ENCODE assay signal across 8 mouse cellular contexts in the genomic region with DNA sequence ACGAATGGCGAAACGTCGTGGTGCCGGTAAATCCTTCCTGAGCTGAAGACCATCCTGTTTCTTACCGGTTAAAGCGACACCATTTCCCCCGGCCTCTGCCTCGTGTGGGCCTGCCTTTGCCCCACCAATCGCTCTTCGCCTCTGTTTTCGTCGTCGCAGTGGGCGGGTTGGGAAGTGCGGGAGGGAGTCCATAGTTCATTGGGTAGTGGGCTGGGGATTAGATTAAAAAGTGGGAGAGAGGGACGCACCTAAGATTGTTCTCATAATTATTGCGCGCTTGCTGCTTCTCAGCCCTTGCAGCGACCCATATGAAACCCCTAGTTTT. TPM values are rescaled to one million over a fixed set of nuclear protein-coding genes. Genes with fewer than 3 reads are reported as not detected.
DNase-seq lines count a peak whose midpoint lies in the region; ATAC-seq and TF ChIP-seq lines count a peak whose summit lies in the region.

No protein-coding gene starts in this region.

- peak; percentile 58 for ATAC-seq in embryonic facial prominence, embryonic 11.5 days (replicated peaks; ENCODE audit: insufficient number of reproducible peaks, low FRiP score, low TSS enrichment, low read depth)
- ATAC-seq in intestine, postnatal 0 days, result peak; percentile 37
- ATAC-seq in liver, embryonic 12.5 days, result peak; percentile 57
- peak; percentile 54 for ATAC-seq in midbrain, embryonic 16.5 days

- WGBS in embryonic facial prominence, embryonic 11.5 days, result 13% methylated on average over 20 of the region's 20 CpGs
- 18% methylated on average over 20 of the region's 20 CpGs for WGBS in intestine, postnatal 0 days
- 8% methylated on average over 20 of the region's 20 CpGs for WGBS in liver, embryonic 12.5 days (ENCODE audit: insufficient replicate concordance)
- 19% methylated on average over 20 of the region's 20 CpGs for WGBS in midbrain, embryonic 16.5 days

- H3K27me3 ChIP-seq in embryonic facial prominence, embryonic 11.5 days (ENCODE audit: control insufficient read depth, insufficient read depth, low read length), result no peaks in the 10 kb centered on the region
- H3K27me3 ChIP-seq in intestine, postnatal 0 days (replicated peaks; ENCODE audit: control insufficient read depth, insufficient read depth, low read length), result no peaks in the 10 kb centered on the region
- 0 out of 2 replicates have a peak, but pooled peaks cover 5% of the 10 kb centered on the region for H3K27me3 ChIP-seq in liver, embryonic 12.5 days (replicated peaks)
- no peaks in the 10 kb centered on the region for H3K27me3 ChIP-seq in midbrain, embryonic 16.5 days (ENCODE audit: control insufficient read depth, insufficient read depth, low read depth, low read length)

- H3K4me3 ChIP-seq in embryonic facial prominence, embryonic 11.5 days (ENCODE audit: low read depth, low read length), result peak overlapping the region; percentile 53
- H3K4me3 ChIP-seq in intestine, postnatal 0 days (ENCODE audit: low read depth, low read length), result peak overlapping the region; percentile 59
- H3K4me3 ChIP-seq in liver, embryonic 12.5 days, result peak overlapping the region; percentile 68
- H3K4me3 ChIP-seq in midbrain, embryonic 16.5 days (ENCODE audit: low read depth, low read length), result peak overlapping the region; percentile 52

- H3K36me3 ChIP-seq in embryonic facial prominence, embryonic 11.5 days (replicated peaks; ENCODE audit: control insufficient read depth, insufficient read depth, low read depth, low read length), result no peaks in the 10 kb centered on the region
- H3K36me3 ChIP-seq in intestine, postnatal 0 days (ENCODE audit: control insufficient read depth, insufficient read depth), result no peaks in the 10 kb centered on the region
- peaks cover 5% of the 10 kb centered on the region; the same call in 1 of the 2 replicates for H3K36me3 ChIP-seq in liver, embryonic 12.5 days
- H3K36me3 ChIP-seq in midbrain, embryonic 16.5 days (ENCODE audit: control insufficient read depth, insufficient read depth, low read length), result no peaks in the 10 kb centered on the region

- TF ChIP-seq CTCF in intestine, postnatal 0 days (IDR thresholded peaks at IDR 0.05; ENCODE audit: low read depth), result no peak

- H3K4me2 ChIP-seq in embryonic facial prominence, embryonic 11.5 days (ENCODE audit: low read depth, low read length), result peak overlapping the region; percentile 45; the same call in 1 of the 2 replicates
- peak overlapping the region; percentile 64 for H3K4me2 ChIP-seq in intestine, postnatal 0 days (replicated peaks; ENCODE audit: low read depth)
- H3K4me2 ChIP-seq in liver, embryonic 12.5 days, result peak overlapping the region; percentile 77
- H3K4me2 ChIP-seq in midbrain, embryonic 16.5 days (ENCODE audit: low read length), result peak overlapping the region; percentile 69

- peak; percentile 33 for DNase-seq in urinary bladder, adult 2 months (ENCODE audit: low spot score)
- no peak for DNase-seq in urinary bladder, postnatal 14 days (ENCODE audit: low spot score)
- peak; percentile 65 for DNase-seq in embryonic facial prominence, embryonic 11.5 days (ENCODE audit: low spot score)
- peak; percentile 55 to 64 for DNase-seq in heart, adult 18-20 months
- peak; percentile 26 to 45 for DNase-seq in thymus, postnatal 10 days (ENCODE audit: low spot score in 2 of 2)

- peak overlapping the region; percentile 85 for H3K27ac ChIP-seq in embryonic facial prominence, embryonic 11.5 days (replicated peaks; ENCODE audit: low read depth, low read length)
- H3K27ac ChIP-seq in intestine, postnatal 0 days (ENCODE audit: low read depth, low read length), result peak overlapping the region; percentile 92
- H3K27ac ChIP-seq in liver, embryonic 12.5 days, result peak overlapping the region; percentile 93
- H3K27ac ChIP-seq in midbrain, embryonic 16.5 days (ENCODE audit: low read length), result peak overlapping the region; percentile 92

- H3K4me1 ChIP-seq in embryonic facial prominence, embryonic 11.5 days (ENCODE audit: control insufficient read depth, insufficient read depth, low read length), result no peaks in the 10 kb centered on the region
- no peaks in the 10 kb centered on the region for H3K4me1 ChIP-seq in intestine, postnatal 0 days (replicated peaks; ENCODE audit: control insufficient read depth, insufficient read depth, low read length)
- H3K4me1 ChIP-seq in liver, embryonic 12.5 days, result peaks cover 8% of the 10 kb centered on the region
- H3K4me1 ChIP-seq in midbrain, embryonic 16.5 days (ENCODE audit: control insufficient read depth, insufficient read depth, low read length), result peaks cover 5% of the 10 kb centered on the region

- peak overlapping the region; percentile 64 for H3K9ac ChIP-seq in embryonic facial prominence, embryonic 11.5 days (replicated peaks; ENCODE audit: low read length)
- peak overlapping the region; percentile 71 for H3K9ac ChIP-seq in intestine, postnatal 0 days (ENCODE audit: low read depth, low read length)
- H3K9ac ChIP-seq in liver, embryonic 12.5 days, result peak overlapping the region; percentile 77
- peak overlapping the region; percentile 55 for H3K9ac ChIP-seq in midbrain, embryonic 16.5 days (ENCODE audit: low read depth, low read length)

- no peaks in the 10 kb centered on the region for H3K9me3 ChIP-seq in embryonic facial prominence, embryonic 11.5 days (replicated peaks; ENCODE audit: control insufficient read depth, low read length)
- no peaks in the 10 kb centered on the region for H3K9me3 ChIP-seq in intestine, postnatal 0 days (ENCODE audit: control insufficient read depth)
- H3K9me3 ChIP-seq in liver, embryonic 12.5 days (replicated peaks), result no peaks in the 10 kb centered on the region
- no peaks in the 10 kb centered on the region for H3K9me3 ChIP-seq in midbrain, embryonic 16.5 days (replicated peaks; ENCODE audit: control insufficient read depth, low read length, poor library complexity, severe bottlenecking)

RNA-seq across cellular contexts. Expression of gene Huwe1, which starts 3.1 kb away (rescaled TPM):
- 67.9 and 77.9 TPM in 2 replicates for polyA plus RNA-seq in urinary bladder, adult 2 months (2012; rRNA removed)
- polyA plus RNA-seq in embryonic facial prominence, embryonic 11.5 days (2014; fragmentation: Nextera tagmentation; extraction: Ambion mirVana), result 56.8 and 67.6 TPM in 2 replicates
- 100 to 1,000 TPM; 164 to 165 TPM for total RNA-seq in heart, adult 18-20 months (2021)
- 11.6 and 12.5 TPM in 2 replicates for polyA plus RNA-seq in intestine, postnatal 0 days (2015; fragmentation: Nextera tagmentation; extraction: Ambion mirVana)
- polyA plus RNA-seq in liver, embryonic 12.5 days (2016; fragmentation: Nextera tagmentation; extraction: Ambion mirVana), result 25.7 and 26.0 TPM in 2 replicates
- polyA plus RNA-seq in midbrain, embryonic 16.5 days (2015; fragmentation: Nextera tagmentation; extraction: Ambion mirVana), result 46.3 and 55.9 TPM in 2 replicates
